Mouse (Mus musculus) embryo, embryonic 11.5 days (tissue): ENCODE measurements around the gene Tmbim7.

Experiments used
- DNase-seq: peaks from one replicate; pipeline ENCODE4 v3.0.0-alpha.2; 2012; ENCODE audit warnings: low read depth, low spot score

Gene Tmbim7

DNA sequence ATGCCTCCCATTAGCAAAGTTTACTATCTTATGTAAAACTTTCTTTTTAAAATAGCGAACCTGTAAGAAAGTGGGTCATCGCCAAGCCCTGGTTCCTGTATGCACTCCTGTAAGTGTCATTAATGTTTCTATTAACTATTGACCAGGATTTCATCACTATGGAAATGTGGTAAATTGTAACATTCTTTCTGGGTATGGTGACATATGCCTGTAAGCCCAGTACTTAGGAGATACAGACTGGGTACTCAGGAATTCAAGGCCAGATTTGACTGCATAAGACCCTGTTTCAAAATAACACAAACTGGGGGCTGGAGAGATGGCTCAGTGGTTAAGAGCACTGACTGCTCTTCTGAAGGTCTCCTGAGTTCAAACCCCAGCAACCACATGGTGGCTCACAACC lies 14.2 kb downstream of the Tmbim7 start:
- no peak for DNase-seq

DNA sequence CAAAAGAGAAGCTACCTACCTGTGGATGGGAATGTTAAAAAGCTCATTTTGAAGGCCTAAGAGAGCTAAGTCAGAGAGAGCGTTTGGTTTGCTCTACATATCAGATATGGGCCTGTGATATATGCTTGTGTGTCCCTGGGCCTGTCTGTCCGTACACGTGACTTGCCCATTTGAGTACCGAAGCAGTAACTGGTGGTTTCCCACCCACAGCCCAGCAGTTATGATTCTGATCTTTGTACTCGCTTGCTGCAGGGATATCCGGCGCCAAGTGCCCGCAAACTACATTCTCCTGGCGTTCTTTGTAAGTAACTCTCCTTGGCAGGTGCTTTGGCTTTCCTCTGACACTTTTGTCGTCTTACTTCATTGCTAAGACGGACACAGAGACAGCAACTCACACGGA lies 15.6 kb downstream of the Tmbim7 start:
- no peak for DNase-seq

DNA sequence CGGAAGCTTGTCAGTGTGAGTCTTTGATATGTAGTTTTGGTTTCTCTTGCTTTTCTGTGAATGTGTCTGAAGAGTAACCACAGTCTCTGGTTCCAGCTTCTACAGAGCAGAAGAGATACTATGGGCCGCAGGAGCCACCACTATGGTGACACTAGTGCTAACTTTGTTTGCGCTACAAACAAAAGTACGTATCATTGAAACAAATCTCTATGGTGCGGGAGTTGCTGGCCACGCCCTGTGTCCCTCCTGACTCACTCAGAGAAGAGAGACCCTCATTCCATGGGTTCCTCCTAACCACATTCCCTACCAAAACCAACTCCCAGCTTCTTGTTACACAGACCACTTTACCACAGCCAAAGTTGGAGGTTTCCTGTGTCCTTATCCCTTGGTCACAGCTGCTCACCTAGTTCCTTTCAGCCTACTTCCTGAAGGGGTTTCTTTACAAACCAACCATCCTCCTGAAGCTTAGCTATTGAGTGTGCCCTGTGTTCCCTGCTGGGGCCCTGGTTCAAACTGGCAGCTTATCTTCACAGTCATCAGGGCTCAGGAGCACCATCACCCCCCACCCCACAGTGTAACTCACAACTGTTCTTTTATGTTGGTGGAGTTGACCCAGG lies 19.1 kb downstream of the Tmbim7 start:
- DNase-seq = no peak

DNA sequence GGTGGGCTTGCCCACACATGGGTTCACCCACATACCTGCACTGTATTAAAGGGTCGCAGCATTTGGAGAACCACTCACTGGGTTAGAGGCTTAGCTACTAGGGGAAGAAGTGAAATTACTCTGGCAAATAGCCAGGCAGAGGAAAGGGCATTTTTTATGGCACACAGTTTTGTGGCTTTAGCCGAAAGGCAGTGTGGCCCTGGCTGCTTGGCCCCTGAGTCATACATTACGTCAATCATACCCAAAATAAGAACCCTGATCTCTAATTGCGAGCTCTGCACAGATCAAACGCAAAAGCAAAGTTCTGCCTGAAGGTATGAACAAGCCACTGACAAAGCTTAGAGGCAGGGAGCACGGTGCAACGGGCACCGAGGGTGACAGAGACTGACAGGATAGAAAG lies 37.3 kb downstream of the Tmbim7 start:
- no peak for DNase-seq

DNA sequence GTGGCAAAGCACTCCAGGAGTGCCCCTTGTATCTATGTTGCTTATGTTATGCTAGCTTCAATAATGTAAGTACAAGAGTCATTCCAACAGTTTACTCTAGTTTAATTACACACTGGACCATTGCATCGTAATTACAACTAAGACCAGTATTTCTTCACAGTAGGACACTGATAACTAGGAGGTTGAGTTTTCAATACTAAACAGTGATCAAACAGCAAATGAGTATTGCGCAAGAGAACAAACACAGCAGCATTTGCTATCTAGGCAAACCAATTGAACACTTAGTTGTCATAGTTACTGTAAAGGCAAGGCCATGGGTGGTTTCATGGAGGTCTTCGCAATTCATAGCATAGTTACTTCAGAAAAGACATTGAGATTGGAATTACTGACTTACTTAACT lies 40.3 kb downstream of the Tmbim7 start:
- no peak for DNase-seq

DNA sequence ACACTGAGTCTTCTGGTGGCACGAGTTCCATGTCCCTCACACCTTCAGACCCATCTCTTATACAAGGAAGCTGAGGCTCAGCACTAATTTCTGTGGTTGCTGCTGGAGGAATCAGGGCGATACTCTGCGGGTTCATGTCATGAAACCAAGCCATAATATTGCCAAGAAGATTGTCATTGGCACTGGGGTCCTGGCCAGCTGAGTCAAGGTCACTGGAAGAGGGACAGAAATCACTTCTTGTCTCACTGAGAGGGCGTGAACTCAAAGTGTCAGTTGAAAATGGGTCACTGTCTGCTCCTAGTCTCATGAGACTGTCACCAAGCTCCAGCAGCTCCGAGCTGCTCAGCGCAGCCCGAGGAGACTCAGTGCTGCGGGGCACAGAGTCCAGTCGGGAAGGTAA lies 42.0 kb downstream of the Tmbim7 start:
- no peak for DNase-seq

DNA sequence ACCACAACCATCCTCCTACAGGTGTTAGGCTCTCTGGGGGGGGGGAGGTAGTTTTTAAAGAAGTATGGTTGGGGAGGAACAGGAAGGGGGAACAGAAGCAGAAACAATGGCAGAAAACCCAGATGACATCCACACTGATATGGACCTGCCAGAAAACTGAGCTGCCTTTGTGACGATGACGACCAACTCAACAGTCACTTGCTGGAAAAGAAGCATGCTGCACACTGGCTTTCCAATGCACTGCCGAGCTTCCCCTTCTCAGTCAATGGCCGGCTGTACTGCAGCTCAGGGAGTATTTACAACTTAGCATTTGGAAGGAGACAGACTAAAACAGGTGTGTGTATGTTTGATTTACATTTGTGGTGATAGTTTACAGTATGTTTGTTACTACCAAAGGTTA lies 44.2 kb downstream of the Tmbim7 start:
- DNase-seq = no peak

DNA sequence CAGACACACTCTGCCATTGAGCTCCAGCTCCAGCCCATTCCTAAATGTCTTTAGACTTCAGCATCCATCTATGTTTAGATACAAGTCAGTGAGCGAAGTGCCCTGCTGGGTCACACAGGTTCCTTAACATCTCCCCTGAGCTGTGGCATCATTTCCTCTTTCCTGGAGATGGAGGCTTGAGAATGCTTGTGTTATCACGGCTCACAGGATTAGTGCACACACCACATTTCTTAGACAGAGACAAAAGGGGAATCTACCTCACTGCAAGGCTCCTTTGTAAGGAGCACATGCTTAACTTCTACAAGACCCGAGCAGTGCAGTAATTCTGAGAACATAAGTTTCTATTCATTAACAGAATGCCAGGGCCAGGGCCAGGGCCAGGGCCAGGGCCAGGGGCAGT lies 45.0 kb downstream of the Tmbim7 start:
- no peak for DNase-seq

DNA sequence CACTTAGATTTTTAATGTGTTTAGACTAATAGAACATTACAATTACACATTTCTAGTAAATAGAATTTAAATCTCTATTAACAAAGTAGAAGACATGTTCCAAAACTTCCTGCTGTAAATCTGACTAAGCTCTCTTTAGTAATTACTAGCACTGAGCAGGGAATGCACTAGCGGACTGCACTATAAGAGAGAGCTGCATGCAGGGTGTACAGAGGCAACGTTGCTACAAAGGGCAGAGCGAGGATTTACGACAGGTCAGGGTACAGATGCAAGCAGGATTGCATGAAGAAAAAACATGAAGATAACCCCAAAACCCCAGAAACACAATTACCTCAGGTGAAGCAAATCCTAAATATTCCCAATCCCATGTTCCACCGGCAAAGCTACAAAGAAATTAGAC lies 49.0 kb downstream of the Tmbim7 start:
- no peak for DNase-seq

DNA sequence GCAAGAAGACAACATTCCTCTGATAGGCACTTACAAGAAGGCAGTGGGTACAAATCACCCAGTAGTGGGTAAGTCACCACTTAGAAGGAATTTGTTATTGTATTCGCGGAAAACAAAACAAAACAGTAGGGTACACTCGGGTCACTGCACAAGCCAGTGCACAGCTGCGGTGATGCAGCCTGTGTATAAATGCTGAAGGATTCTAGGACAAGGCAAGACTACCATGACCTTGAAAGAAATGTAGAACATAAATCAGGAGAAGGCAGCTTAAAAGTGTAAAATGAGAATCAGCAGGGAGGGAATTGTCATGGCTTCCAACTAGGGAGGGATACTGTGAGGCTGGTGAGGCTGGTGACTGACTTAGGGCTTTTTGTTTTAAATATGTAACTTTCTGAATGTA lies 51.2 kb downstream of the Tmbim7 start:
- no peak for DNase-seq

DNA sequence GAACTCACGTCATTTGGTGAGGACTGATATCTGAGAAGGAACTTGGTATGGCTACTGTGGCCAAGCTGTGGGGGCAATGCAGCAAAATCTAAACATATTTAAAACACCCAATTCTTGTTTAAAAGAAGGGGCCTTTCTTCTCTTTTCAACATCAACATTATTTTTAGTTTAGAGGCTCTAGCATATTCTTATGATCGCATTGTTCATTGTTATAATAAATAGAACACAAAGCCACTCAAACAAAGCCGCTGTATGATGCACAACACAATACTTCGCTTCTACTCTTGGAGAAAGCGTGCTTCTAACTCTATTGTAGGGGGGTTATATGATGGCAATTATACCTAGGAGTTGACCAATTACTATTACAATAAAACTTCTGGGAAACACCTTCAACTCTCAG lies 64.8 kb downstream of the Tmbim7 start:
- no peak for DNase-seq

DNA sequence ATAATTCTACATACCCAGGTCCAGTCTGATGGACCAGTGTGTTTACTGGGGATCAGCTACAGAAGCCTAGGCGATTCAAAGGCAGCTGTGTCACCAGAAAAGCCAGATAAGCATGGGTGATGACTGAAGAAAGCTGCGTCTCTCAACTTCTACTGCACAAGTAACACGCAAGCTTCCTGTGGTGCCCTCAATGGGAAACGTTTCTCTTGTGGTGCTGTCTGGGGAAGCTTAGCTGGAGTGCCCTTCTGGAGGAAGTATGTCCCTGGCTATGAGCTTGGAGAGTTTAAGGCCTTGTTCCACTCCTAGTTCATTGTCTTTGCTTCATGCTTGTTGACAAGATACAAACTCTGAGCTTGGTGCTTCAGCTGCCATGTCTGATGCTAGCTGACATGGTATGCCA lies 68.4 kb downstream of the Tmbim7 start:
- no peak for DNase-seq

DNA sequence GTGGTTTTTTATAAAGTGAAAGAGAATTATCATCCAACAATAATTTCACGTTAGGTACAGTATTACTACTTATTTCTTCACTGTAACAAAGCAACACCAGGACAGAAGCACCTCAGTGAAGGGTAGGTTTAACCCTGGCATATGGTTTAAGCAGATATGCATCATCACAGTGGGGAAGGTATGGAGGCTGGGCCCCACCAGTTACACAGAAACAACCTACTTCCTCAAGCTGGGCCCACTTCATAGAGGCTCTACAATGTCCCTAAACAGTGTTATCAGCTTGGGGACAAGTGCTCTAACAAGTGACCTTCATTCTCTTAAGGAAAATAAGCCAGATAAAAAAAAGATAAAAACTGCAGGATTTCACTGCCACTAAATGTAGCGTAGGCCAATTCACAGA lies 71.9 kb downstream of the Tmbim7 start:
- DNase-seq = no peak

DNA sequence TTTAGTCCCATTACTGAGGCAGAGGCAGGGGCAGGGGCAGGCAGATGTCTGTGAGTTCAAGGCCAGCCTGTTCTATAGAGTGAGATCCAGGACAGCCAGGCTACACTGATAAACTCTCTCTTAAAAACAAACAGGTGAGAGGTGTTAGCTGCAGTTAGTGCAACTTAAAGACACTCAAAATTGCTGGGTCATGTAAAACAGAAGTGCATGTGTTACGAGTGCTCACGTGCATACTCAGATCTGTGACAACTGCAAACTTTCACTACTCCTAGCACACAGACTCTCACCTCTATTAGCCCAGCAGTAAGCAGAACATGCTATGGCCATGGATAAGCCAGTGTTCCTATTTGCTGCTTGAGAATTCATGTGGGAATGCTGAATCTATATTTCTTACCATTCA lies 72.4 kb downstream of the Tmbim7 start:
- no peak for DNase-seq

DNA sequence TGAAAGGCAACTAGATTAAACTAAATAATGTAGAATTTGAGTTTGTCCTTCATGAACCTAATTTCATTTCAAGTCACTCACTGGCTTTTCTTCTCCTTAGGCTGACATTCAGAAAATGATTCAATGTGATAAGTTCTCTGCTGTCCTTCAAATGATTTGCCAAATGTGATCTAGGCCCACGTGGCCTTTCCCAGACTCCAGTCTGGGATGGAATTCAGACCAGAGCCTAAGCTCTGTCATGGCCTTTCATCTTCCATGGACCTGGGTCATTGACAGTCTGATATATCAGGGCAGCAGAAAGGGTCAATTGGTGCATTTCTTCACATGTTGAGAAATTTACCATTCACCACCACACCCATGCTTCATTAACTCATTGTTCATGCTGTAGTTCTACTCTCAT lies 74.5 kb downstream of the Tmbim7 start:
- DNase-seq = no peak

DNA sequence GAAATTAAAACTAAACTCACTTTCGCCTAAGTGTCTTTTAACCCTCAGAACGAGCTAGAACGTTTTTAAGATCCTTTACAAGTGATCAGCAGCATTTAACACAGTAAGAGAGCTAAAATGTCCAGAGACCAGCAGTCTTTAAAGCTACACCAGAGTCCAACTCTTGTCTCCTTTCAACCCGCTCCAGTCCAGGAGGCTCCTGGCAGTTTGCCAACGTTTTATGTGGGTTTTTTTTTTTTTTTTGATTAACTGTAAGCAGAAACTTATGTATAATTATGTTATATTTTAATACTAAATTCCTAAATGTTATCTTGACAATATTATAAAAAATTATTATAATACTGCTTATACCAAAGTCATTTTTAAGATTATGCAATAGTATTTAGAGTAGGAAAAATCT lies 77.8 kb downstream of the Tmbim7 start:
- no peak for DNase-seq
